Mouse (Mus musculus) ES-E14 (cell line): ENCODE measurements at regions not wholly inside any gene's neighbourhood (a gene's known extent, or its start where the extent isn't known, plus 50 kb on each side); places are given as distances from the start of the nearest gene placed in this dataset.

Experiments
- CHD2 ChIP-seq: IDR thresholded peaks from 2 replicates; pipeline ENCODE4 v1.6.1; 2014; ENCODE audit warnings: mild to moderate bottlenecking, low read depth, low read length, inconsistent platforms
- HCFC1 ChIP-seq: IDR thresholded peaks from 2 replicates; pipeline ENCODE4 v1.6.1; 2012; ENCODE audit warnings: low read length, inconsistent platforms, borderline replicate concordance; ENCODE audit not compliant: insufficient read depth
- ZC3H11A ChIP-seq: IDR thresholded peaks from 2 replicates; pipeline ENCODE4 v1.6.1; 2012; ENCODE audit warnings: low read depth, mild to moderate bottlenecking, inconsistent platforms, low read length, borderline replicate concordance
- ZNF384 ChIP-seq: IDR thresholded peaks from 2 replicates; pipeline ENCODE4 v1.6.1; 2012; ENCODE audit warnings: low read depth, low read length, inconsistent platforms

DNA sequence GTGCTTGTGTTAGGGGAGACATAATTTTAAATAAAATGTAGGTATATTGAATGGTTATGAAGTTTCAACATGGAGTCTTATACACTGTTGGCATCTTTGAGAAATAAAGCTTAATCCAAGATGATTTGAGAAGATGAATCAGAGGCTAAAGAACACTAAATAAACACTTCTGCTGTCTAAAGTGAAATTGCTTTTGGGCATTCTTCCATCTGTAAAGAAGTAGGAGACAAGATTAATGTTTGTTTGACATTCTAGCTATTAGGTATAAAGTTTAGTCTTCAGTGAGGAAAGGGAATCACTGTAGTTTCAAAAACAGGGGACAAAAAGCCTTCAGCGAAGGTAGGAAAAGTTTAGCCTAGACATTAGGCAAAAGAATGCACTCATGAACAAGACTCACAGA is 136.5 kb downstream of the Npr3 start:
- TF ChIP-seq ZC3H11A (no peak), ZNF384 (no peak), HCFC1 (no peak), CHD2 (no peak)
